Mouse (Mus musculus) erythroblast, embryonic 14.5 days (primary cell): ENCODE data around the gene Dok5.

ENCODE experiments used
- GATA1 ChIP-seq: IDR thresholded peaks from 2 replicates; pipeline ENCODE4 v1.6.1; 2012; ENCODE audit warnings: low read length, inconsistent platforms, mixed read lengths
- TAL1 ChIP-seq: IDR thresholded peaks from 3 replicates; pipeline ENCODE4 v1.6.1; 2012; ENCODE audit warnings: low read length, inconsistent platforms, mixed read lengths

DNA sequence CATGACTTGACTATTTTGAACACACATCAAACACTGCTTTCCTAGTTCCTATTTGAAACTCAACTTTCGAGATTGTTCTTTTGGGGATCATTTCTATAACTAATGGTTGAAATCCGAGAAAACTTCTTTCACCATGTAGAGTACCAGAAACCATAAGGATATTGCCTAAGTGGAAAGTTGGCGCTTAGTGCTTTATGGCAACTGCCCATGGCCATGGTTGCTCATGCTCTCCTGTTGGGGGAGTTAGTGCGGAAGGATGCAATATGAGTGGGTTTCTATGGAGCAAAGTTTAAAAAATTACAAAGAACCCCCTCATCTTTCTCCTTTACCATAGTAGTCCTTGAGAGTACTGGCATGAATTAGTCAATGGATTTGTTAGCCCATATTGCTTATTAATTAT, 192.5 kb downstream of the Dok5 start:
- no peak for TF ChIP-seq GATA1
- no peak for TF ChIP-seq TAL1
